Mouse (Mus musculus) thymus, adult 2 months (tissue): ENCODE measurements around the gene Mxi1.

Source experiments
- CTCF ChIP-seq: fragments of 200-500 bp; IDR thresholded peaks from 2 replicates; pipeline ENCODE4 v1.5.1; 2012; ENCODE audit warnings: mild to moderate bottlenecking, control low read depth, low read length, moderate library complexity, borderline replicate concordance; ENCODE audit not compliant: control insufficient read depth, poor library complexity, insufficient read depth; ENCODE audit errors: extremely low read depth
- POLR2A ChIP-seq: fragments of 200-500 bp; IDR thresholded peaks from 2 replicates; pipeline ENCODE4 v1.6.1; 2012; ENCODE audit warnings: mild to moderate bottlenecking, low read length, control low read depth, moderate library complexity; ENCODE audit not compliant: control insufficient read depth, poor library complexity, insufficient read depth; ENCODE audit errors: extremely low read depth

DNA sequence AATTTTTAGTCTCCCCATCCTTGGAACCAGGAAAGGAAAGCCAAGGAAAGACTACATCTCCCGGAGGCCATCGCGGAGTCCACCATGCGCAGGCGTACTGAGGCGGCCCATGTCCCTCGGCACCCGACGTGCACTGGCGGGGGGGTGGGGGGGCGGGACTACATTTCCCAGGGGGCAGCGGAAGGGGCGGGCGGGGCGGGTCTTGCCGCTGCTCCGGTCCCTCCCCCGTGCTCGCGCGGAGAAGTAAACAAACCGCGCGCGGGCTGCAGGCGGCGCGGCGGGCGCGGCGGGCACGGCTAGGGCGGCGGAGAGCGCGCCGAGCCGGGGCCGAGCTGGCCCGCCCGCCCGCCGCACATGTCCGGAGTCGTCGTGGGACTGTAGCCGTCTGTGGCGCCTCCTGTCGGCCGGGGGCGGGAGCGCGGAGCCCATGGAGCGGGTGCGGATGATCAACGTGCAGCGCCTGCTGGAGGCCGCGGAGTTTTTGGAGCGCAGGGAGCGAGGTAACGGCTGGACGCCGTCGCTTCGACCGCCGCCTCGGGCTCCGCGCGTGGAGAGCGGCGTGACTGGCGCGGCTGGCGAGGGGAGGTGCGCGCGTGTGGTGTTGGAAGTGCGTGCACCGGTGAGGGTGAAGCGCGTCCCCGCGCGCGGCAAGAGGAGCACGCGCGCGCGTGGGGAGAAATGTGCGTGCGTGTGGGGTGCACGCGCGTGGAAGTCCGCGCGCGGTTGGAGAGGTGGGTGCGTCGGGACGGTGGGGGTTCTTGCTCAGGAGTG, 19.1 kb downstream of the Mxi1 start:
- TF ChIP-seq CTCF (peak; percentile 78; the same call in 1 of the 2 replicates), POLR2A (peak; percentile 68)
